Mouse (Mus musculus) urinary bladder, postnatal 14 days (tissue): ENCODE results near the gene Slc12a6.
"Not testable (repeated sequence)": the region's sequence is repeated elsewhere in the genome, so short reads cannot be mapped to it uniquely, and the experiment has no call there.

Source experiments
- DNase-seq: peaks from one replicate; pipeline ENCODE4 v3.0.0; 2021; ENCODE audit warnings: low spot score

Slc12a6 gene

DNA sequence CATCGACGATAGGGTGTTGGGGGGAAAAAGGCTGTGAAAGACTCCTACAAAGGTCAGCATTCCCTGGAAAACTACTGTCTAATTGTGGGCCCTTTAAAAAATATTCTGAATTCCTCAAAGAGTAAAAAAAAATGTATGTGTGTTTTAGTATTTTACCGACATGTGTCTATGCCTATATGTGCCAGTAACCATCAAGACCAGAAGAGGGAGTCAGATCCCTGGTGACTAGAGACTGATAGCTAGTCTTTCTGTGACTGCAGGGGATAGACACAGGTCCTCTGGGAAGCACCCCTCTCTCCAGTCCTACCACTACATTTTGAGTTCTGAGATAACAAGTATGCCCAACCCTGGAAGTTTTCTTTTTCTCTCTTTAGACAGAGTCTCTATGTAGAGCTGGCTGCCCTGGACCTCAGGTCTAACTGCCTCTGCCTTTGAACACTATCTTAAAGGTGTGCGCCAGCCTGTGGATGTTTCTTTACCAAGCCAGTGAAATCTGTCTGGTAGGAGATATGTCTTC is 2.8 kb upstream of the Slc12a6 start:
- no peak for DNase-seq

DNA sequence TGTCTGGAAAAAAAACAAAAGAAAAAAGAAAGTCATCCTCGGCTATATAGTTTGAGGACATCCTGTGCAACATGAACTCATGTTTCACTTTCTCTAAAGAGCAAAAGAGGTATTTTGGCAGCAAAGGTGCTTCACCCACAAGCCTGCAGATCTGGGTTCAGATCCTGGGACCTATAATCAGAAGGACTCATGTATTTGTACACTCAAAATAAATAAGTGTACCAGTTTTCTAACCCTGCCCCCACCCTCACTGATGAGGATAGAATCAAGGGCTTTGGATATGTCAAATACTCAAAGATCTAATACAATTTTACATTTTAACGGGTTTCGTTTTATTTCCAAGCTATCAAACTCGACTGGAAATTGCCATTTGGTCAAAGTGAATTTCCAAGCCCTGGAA is 1.3 kb upstream of the Slc12a6 start:
- no peak for DNase-seq

- peak; percentile 42 for DNase-seq
Observed at GRCm38 (mm10) chr2:112266242-112266592, 592 bp downstream of the Slc12a6 start, which contains the start of gene Gm21985. Gm21985 (plus strand) TSS chr2:112266314.

DNA sequence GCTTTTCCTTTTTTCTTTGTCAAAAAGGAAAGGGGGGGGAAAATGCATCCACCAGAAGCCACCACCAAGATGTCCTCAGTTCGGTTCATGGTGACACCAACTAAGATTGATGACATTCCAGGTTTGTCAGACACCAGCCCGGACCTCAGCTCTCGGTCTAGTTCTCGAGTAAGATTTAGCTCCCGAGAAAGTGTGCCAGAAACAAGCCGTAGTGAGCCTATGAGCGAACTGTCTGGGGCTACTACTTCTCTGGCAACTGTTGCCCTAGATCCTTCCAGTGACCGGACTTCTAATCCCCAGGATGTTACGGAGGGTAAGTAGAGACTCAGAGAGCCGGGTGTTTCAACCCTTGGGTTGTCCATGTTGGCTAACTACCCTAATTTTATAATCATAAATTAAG is 1.2 kb downstream of the Slc12a6 start:
- DNase-seq, result no peak

- DNase-seq, result no peak
Observed at GRCm38 (mm10) chr2:112267547-112268269, 2.1 kb downstream of the Slc12a6 start.

DNA sequence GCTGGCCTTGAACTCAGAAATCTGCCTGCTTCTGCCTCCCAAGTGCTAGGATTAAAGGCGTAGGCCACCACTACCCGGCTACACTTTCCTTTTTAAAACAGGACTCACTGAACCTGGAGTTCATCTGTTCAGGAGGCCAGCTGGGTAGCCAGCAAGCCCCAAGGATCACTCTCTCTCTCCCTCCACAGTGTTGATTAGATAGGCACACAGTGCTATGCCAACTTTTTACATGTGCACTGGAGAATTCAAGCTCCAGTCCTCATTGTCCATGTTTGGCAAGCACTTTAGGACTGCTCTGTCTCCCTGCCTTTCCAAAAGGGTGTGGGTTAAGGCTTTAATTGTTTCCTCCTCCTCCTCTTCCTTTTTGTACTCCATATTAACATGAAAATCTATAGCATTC is 4.4 kb downstream of the Slc12a6 start:
- no peak for DNase-seq

GRCm38 (mm10) chr2:112272909-112273308 is 7.3 kb downstream of the Slc12a6 start:
- no peak for DNase-seq

- DNase-seq, result no peak
Observed at GRCm38 (mm10) chr2:112273474-112273873, 7.8 kb downstream of the Slc12a6 start.

DNA sequence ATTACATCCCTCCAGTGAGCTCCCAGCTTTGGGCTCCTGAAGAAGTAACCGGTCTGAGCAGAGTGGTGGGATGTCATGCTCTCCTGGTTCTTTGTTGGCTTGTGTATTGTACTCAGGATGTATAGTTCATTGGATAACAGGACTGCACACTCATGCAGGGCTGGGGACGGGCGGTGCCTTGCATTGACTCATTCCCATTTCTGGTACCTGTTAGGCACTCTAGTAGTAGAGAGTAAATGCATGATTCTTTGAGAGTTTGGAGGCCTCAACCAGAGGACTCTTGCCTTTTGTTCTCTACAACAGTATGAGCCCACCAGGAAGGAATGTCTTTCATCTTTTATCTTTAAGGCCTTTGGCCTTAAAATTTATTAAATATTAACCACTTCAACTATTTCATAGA is 11.2 kb downstream of the Slc12a6 start:
- DNase-seq, result no peak

- no peak for DNase-seq
Observed at GRCm38 (mm10) chr2:112282846-112283245, 17.2 kb downstream of the Slc12a6 start.

DNA sequence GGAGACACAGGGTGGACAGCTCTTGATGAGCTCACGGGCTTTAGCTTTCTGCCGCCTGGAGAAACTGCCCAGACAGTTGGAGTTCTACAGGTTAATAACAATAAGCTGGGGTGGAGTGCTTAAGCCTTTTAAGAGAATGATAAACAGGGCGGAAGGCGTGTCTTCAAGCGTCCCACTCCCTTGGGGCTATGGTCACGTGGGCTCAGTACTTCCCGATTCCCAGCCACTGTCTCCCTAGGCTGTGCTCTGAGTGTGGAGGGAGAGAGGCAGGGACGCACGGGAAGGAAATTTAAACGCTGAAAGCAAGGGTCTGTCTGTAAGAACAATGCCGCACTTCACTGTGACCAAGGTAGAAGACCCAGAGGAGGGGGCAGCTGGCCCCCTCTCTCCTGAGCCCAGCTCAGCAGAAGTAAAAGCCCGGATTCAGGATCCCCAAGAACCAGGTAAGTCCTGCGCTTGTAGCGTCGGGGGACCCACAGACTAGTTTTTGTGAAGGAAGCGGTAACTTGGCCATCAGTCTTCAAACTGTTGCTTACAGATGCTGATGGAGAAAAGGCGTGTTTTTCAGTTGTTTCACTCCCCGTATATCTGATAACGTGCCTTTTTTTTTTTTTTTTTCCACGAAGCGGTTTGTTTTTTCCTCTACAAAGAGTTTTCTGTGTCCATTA is 18.9 kb downstream of the Slc12a6 start:
- DNase-seq, result peak; percentile 72

GRCm38 (mm10) chr2:112285031-112285390 is 19.4 kb downstream of the Slc12a6 start:
- no peak for DNase-seq

DNA sequence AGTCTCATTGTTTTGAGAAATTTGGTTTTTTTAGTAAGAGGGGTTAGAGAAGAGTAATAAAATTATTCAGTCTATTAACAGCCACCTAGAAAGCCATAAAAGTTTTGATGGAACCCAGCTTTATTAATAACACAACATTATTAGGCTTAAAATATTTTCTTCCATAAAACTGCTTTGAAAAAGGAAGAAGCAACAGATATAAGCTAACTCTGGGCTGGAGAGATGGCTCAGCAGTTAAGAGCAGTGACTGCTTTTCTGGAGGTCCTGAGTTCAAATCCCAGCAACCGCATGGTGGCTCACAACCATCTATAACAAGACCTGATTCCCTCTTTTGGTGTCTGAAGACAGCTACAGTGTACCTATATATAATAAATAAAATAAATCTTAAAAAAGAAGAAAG is 20.4 kb downstream of the Slc12a6 start:
- DNase-seq, result not testable (repeated sequence)

DNA sequence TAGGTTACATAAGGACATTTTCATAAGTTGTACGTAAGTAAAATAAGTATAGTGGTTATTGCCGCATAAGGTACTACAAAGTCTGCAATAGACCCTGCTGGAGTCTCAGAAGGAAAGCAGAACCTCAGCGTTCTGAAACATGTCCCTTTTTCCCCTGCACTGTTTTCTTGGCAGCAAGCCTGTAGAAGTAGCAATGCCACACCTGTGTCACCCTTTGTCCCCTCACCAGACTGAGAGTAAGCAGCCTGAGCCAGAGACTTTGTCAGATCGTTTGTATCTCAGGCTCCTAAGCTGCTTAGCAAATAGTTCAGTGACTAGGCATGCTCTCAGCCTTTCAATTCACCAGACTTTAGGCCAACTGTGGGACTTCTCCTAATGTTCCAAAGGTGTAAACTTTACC is 21.4 kb downstream of the Slc12a6 start:
- DNase-seq, result peak; percentile 26

DNA sequence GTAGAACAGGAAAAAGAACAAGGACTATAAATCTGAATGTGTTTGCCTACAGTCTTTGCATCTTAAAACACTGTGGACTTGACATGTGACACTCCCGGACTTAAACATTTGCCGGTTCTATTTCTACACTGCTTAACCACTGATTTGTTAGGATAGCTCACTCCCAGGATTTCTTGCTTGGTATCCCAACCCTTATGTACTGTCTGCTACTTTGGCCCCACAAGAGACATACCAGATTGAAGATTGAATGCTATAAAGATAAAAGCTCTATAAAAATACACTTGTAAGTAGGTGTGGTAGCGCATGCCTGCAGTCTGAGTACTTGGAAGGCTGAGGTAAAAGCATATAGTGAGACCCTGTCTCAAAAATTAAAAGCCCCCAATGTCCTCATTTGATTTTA is 23.9 kb downstream of the Slc12a6 start:
- DNase-seq, result no peak

GRCm38 (mm10) chr2:112292823-112293222 is 27.2 kb downstream of the Slc12a6 start:
- DNase-seq, result no peak

GRCm38 (mm10) chr2:112296211-112296610 is 30.6 kb downstream of the Slc12a6 start:
- no peak for DNase-seq

GRCm38 (mm10) chr2:112298221-112298620 is 32.6 kb downstream of the Slc12a6 start:
- no peak for DNase-seq

GRCm38 (mm10) chr2:112308671-112309070 is 43.0 kb downstream of the Slc12a6 start:
- DNase-seq, result no peak

DNA sequence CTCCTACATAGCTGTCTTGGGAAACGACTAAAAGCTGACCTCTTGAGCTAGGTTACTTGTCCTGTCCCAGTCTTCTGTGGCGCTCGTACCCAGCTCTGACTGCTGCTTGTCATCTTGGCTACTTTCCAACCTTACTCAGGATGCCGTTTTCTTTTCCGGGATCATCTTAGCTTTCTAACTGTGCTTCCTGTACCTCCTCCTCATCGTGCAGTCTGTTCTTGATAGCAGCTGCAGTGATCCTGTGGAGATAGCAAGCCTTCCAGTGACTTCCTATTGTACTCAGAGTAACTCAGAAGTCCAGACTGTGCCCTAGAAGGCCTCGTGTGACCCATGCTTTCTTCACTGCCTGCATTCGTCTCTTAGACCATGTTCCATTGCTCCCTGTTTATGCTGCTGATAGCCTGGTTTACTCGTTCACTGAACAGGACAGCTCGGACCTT is 43.6 kb downstream of the Slc12a6 start:
- peak; percentile 7 for DNase-seq

- no peak for DNase-seq
Observed at GRCm38 (mm10) chr2:112315638-112316037, 50.0 kb downstream of the Slc12a6 start.

- DNase-seq, result no peak
Observed at GRCm38 (mm10) chr2:112318227-112318626, 52.6 kb downstream of the Slc12a6 start.

GRCm38 (mm10) chr2:112318905-112319304 is 53.3 kb downstream of the Slc12a6 start:
- peak; percentile 78 for DNase-seq
